Mouse (Mus musculus) heart, postnatal 10 days (tissue): ENCODE data around the gene Zfp991. TPM values are rescaled to one million over a fixed set of nuclear protein-coding genes. Genes with fewer than 3 reads are reported as not detected.
"Not testable (repeated sequence)": the region's sequence is repeated elsewhere in the genome, so short reads cannot be mapped to it uniquely, and the experiment has no call there.

Source experiments
- DNase-seq, 2 experiments: peaks; one replicate each; pipeline ENCODE4 v3.0.0; 2021
- intact Hi-C: fragments of 180-260 bp; cut with DNase I; formaldehyde crosslinking; loops from one replicate; pipeline ENCODE4 v1.15.1; 2025
- total RNA-seq, 2 experiments: library from RNA; stranded (reverse); gene quantifications; 2 replicates each; pipeline ENCODE4 v1.2.3; 2021

Zfp991 gene
- 10 to 100 TPM in 1 of 2 experiments, 1 to 10 TPM in 1; 7.1 to 10.0 TPM for total RNA-seq

DNA sequence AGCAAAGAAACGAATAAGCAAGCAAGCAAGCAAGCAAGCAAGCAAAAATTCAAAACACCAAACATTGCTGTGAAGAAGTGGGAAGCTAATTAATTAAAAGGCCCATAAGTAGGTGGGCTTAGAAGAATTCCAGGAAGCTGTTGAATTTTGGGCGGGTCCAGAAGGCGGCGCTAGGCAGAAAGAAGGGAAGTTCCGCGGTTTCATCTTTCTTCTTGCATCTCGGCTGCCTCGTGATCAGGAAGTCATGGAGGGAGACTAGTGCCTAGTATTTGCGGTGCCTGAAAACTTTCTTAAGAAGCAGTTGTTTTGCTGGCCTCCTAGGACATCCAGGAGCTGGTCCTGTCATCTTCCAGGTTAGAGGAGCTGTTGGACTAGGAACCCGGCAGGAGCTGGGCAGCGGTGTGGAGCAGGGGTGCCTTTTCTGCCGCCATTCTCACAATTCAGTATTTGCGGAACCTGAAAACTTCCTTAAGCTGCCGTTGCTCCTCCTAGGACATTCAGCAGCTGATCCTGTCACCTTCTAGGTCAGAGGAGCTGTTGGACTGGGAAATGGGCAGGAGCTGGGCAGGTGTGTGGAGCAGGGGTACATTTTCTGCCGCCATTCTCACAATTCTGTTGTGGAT lies at the start of gene Zfp991:
Gene Zfp991, plus strand, starts transcription at position 202 of the 623 bp plus-strand sequence.
- DNase-seq, intact Hi-C loops: not testable (repeated sequence)

DNA sequence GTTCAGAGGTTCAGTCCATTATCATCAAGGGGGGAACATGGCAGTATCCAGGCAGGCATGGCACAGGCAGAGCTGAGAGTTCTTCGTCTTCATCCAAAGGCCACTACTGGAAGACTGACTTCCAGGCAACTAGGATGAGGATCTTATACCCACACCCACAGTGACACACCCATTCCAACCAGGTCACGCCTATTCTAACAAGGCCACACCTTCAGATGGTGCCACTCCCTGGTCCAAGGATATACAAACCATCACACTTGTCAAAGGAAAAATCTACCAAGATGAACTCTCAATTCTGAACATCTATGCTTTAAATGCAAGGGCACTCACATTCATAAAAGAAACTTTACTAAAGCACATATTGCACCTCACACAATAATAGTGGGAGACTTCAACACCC lies 36.2 kb upstream of the Zfp991 start:
- DNase-seq, intact Hi-C loops: not testable (repeated sequence)

DNA sequence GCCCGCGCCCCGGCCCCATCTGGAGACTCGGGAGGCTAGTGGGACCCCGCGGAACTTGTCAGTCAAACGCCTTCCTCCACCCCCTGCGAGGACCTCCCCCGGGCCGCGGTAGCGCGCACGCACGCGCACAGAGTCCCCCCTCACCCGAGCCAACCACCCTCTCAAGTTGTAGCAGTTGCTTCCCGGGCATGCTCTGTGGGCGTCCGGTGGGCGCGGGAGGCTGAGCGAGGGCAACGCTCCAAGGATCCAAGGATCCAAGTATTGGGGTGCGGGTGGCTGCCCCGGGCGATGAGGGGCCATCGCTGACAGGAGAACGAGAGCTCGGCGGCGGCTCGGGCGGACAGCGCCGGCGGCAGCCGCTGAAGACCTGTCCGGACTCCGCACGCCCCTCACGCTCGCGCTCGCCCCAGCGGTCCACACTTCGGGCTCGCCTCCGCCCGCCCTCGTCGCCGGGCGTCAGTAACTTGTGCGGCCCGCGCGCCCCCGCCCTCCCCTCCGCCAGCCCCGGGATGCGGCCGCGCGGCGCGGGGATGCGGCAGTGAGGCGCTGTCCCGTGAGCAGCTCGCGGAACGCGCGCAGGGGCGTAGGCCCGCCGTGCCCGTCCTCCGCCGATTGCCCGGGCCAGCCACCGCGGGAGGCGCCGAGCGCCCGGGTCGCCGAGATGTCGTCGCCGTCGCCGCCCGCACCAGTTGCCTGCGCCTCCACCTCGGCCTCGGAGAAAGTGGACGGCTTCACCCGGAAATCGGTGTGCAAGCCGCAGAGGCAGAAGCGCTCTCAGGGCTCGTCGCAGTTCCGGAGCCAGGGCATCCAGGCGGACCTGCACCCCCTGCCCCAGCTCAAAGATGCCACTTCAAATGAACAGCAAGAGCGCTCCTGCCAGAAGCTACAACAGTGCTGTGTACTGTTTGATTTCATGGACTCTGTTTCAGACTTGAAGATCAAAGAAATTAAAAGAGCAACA lies 29.9 kb upstream of the Zfp991 start:
- intact Hi-C loops: not testable (repeated sequence)

DNA sequence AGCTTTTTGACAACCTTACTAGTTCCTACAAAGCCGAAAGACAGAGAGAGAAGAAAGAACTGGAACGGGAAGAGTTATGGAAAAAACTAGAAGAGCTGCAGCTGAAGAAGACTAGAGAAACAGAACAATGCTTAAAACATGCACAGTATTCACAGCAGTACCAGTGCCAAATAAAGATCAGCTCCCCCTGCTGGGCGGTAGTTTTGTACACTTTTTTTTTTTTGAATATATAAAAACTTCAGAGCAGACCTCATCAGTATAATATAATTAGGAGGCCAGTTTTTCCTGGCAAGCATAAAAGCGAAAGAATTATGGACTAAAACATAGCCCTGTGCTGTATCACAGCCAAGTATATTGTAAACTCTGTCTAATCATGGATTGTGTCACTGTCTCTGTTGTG lies 28.0 kb upstream of the Zfp991 start:
- intact Hi-C loops, DNase-seq: not testable (repeated sequence)

More for the DNA sequence above, 29.9 kb upstream of the Zfp991 start:
- DNase-seq: peak in 1 of 2 experiments; percentile 14

DNA sequence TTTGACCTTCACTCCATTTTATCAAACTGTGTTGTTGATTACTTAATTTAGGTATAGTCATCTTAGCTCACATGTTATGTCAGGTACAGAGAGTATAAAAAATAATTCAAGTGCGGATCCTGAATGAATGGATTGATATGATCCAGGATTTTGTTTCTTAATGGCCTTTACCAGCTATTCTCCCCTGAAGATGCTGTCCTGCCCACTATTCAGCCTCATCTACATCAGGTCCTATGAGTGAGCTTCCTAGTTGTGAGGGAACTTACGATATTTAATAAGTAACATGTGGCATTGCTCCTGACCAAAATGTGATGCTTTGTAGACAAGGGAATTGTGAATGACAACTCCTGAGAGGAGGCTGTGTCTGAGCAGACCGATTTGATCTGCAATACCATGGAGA lies 14.0 kb upstream of the Zfp991 start:
- intact Hi-C loops, DNase-seq: not testable (repeated sequence)

DNA sequence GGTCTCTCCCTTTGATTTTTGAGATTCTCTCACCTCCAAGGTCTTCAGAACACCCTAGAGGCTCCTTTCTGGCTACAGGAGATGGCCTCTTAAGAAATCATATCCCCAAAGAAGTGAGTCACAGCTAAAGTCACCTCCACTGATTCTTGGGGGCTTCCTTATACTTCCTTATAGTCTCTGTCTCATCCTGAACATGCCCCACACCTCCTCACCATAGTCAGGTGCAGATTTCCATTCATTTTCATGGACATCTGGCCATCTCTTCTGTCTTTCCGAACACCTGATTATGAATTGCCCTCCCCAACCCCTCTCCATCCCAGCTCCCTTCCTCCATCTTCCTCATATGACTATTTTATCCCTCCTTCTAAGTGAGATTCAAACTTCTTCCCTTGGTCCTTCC lies 9.6 kb upstream of the Zfp991 start:
- intact Hi-C loops, DNase-seq: not testable (repeated sequence)

DNA sequence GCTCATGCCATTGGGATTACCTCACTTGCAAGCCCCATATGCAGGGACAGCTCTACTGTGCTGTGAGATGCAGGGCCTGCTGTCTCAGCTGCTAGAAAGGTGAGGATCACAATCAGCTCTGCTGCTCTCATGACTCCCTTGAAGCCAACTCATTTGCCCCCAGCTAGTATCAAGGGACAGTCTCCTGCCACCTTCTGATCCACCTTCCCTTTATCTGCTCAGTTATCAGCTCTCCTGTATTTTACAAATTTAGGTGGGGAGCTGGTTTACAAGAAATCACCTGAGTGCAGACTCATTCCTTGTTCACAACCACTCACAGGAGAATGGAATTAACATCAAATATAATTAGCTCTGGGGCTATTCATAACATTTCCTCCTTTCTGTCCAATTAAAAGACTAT lies 8.0 kb upstream of the Zfp991 start:
- DNase-seq, intact Hi-C loops: not testable (repeated sequence)

DNA sequence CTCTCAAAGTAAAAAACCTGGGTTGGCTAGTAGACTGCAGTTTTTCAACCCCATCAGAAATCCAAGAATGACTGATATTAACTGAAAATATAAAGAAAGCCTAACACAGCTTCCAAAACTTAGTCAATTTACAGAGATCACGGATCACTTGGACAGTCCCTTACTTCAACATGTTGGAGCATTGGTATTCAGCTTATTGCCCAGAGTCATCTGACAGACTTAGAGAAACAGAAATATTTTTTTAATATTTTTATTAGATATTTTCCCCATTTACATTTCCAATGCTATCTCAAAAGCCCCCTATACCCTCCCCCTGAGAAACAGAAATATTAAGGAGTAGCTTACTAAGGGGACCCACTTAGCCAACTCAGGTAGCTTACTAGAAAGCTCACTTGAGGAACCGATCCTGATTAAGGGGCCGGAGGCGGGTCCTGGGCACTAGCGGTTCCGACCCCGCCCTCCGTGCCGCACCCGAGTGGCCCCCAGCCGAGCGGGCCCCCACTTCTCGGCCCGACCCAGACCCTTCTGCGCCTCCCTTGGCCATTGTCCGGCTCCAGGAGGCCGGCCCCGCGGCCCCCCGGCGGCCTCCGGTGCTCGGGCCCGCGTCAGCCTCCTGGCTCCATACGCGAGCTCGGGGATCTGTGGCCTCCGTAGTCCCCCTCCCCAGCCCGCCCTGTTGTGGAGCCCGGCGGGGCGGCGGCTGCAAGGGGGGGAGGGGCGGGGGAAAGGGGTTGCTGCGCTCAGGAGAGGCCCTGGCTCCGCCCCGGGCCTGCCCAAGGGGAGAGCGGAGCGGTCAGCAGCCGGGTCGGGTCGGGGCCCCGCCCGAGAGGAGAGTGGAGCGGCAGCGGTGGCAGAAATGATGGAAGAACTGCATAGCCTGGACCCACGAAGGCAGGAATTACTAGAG lies 7.2 kb upstream of the Zfp991 start:
- intact Hi-C loops: loop anchor here (5.0 kb wide), 1 partner anchor 1567 kb away; no protein-coding TSS in a partner anchor
- DNase-seq: peak; percentile 29 to 53

DNA sequence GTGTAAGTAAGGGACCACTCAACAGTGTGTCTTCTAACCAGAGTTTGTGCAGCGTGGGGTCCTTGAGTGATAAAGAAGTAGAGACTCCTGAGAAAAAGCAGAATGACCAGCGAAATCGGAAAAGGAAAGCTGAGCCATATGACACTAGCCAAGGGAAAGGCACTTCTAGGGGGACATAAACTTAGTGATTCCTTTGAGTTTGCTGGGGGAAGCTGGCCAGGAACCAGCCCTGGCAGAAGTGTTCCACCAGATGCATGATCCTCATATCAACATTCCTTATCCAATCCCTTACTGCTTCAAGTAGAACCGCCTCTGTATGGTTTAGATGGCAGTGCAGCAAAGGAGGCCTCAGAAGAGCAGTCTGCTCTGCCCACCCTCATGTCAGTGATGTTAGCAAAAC lies 6.5 kb upstream of the Zfp991 start:
- intact Hi-C loops: loop anchor here (5.0 kb wide), 1 partner anchor 1568 kb away; no protein-coding TSS in a partner anchor
- peak in 1 of 2 experiments; percentile 31 for DNase-seq

DNA sequence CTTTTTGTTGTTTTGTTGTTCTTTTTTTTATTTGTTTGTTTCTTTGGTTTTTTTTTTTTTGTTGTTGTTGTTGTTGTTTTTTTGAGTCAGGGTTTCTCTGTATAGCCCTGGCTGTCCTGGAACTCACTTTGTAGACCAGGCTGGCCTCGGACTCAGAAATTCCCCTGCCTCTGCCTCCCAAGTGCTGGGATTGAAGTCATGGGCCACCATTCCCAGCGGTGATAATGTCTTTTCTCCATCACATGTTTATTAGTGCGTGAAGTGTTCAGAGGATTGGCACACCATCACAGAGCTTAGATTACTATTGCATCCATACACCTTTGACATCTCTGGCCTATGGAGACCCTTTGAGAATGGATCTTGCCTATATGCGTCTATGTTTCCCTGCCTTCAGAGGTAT lies 6.0 kb upstream of the Zfp991 start:
- intact Hi-C loops: loop anchor here (5.0 kb wide), 1 partner anchor 1569 kb away; no protein-coding TSS in a partner anchor
- not testable (repeated sequence) for DNase-seq

DNA sequence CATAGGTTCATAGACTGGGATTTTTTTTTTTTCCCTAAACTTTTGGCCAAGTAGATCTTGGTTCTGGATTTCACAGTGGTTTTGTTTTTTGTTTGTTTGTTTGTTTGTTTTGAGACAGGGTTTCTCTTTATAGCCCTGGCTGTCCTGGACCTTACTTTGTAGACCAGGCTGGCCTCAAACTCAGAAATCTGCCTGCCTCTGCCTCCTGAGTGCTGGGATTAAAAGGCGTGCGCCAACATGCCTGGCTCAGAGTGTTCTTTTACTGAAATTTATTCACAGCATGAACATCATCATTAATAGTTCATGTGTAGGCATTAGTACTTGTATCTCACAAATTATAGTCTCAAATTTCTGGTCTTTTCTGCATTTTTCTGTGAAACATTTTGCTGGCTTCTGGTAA lies 5.4 kb upstream of the Zfp991 start:
- intact Hi-C loops: loop anchor here (5.0 kb wide), 1 partner anchor 1569 kb away; no protein-coding TSS in a partner anchor
- not testable (repeated sequence) for DNase-seq

DNA sequence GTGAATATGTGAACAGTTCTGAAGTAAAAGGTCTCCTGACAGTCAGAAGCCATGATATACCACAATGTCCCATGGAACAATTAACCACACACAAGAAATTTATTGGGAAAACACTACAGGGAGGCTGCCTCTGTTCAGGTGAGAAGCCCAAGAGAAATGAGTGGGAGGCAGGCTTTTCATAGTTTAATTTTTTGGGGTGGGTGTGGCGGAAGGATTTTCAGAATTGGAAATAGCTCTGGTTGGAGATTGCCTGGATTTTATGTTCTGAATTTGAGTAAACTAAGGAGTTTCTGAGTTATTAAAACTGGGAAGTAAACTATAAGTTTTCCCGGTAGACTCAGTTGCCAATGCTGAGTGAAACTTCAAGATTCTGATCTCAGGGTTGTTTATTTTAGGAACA lies 4.7 kb upstream of the Zfp991 start:
- intact Hi-C loops: loop anchor here (5.0 kb wide), 1 partner anchor 1570 kb away; no protein-coding TSS in a partner anchor

DNA sequence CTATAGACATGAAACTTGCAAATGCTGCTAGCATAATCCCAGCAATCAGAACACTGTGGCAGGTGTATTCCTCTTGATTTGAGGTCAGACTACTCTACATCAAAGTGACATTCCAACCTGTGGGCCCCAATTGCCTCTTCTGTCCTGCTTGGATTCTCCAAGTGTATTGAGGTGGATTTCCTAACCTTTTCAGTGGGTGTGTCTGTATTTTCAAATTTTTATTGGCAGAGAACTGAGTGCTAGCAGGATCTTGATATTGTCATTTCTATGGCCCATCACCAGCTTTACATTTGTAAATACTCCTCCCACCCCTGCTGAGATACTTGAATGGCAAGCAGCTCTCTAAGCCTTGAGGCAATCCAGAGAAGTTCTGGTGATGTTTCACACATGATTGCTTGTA lies 3.7 kb upstream of the Zfp991 start:
- DNase-seq: not testable (repeated sequence)
- intact Hi-C loops: loop anchor here (5.0 kb wide), 1 partner anchor 1571 kb away; no protein-coding TSS in a partner anchor

More for the DNA sequence above, 4.7 kb upstream of the Zfp991 start:
- DNase-seq: not testable (repeated sequence)

DNA sequence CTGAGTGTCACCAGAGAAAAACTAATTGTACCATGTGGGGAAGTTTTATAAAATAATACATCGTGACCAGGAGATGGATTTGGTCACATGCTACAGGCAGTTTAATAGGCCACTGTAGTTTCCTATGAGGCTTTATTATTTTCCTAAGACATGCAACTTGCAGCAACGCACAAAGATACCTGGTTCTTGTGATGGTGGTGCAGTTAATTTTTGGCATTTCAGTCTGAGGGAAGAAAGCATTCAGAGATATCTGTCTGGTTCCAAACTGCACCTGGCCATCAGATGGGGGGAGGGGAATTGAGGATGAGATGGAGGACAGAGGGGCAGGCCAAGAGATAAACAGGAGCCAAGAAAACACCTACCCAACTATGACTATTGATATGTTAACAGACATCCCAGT lies 1.8 kb downstream of the Zfp991 start:
- intact Hi-C loops, DNase-seq: not testable (repeated sequence)

DNA sequence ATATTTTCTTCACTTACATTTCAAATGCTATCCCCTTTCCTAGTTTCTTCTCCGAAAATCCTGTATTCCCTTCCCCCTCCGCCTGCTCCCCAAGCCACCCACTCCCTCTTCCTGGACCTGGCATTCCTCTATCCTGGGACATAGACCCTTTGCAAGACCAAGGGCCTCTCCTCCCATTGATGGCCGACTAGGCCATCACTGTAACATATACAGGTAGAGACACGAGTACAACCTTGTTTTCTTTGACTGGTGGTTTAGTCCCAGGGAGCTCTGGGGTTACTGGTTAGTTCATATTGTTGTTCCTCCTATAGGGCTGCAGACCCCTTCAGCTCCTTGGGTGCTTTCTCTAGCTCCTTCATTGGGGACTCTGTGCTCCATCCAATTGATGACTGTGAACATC lies 9.9 kb downstream of the Zfp991 start:
- DNase-seq, intact Hi-C loops: not testable (repeated sequence)

DNA sequence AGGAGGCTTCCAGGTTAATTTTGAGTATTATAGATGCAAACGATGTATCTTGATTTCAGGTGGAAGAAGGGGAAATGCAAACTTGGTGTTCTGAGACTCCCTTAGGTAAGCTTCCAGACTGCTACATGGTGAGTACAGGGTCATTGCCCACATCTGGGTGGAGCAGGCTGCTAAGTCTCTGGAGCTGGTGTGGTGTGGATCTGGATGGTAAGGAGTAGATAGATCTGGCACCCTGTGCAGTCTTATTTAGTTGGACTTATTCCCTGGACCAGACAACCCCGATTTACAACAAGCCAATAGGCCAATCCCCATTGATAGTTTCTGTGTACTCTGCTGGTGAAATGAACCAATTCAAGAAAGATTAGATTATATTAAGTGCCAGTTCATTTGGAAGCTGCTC lies 33.4 kb downstream of the Zfp991 start:
- intact Hi-C loops, DNase-seq: not testable (repeated sequence)

DNA sequence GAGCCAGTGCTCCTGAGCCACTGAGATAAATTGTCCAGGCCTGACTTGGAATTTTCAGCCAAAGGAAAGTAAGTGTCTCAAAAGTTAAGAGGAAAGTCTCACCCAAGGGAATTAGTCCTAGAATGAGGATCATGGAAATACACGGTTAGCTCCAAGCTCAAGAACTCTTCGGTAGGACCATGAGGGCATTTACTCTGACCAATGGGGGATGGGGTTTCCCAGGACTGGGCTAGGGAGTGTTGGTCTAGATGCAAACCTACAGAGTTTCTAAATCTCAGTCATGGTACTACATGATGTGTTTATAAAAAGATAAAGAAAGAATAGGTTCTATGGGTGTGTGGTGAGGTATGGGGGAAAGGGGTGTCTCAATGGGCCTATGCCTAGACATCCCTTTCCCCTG lies 38.7 kb downstream of the Zfp991 start:
- DNase-seq, intact Hi-C loops: not testable (repeated sequence)

DNA sequence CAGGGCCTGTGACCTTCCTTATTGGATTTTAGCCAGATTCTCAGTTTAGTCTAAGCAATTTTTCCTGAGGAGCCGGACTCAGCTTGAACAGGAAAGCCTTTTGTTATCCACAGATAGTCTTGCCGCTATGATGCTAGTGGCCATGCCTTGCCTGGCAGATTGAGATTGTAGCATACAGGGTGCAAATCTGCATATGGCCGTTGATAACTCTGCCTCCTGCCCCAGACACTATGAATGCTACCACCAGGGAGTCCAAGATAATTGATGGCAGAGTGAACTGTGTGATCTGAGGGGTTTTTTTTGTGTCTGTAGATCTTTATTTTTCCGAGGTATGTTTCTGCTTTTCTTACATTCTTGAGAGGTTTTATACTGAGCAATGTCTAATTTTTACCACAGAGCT lies 39.7 kb downstream of the Zfp991 start:
- DNase-seq, intact Hi-C loops: not testable (repeated sequence)

DNA sequence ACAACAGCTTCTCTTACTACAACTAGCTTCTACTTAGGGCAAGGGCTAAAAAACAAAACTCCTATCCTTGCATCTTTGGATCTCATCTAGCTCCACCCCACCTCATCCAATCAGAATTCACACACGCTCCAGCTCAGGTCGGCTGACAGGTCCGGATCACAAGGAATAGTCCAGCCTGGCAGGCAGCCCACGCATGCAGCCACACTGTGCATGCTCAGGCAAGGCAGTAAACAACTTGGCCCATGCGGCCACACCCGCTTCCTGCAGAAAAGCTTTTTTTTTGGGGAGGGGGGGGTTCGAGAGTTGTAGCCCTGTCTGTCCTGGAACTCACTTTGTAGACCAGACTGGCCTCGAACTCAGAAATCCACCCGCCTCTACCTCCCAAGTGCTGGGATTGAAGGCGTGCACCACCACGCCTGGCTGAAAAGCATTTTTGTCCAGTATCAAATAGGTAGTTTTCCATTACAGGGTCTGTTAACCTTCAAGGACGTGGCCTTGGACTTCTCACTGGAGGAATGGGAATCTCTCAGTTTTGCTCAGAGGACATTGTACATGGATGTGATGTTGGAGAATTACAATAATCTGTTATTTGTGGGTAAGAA lies 44.5 kb downstream of the Zfp991 start:
- intact Hi-C loops, DNase-seq: not testable (repeated sequence)
